Mouse (Mus musculus): ENCODE measurements at regions not wholly inside any gene's neighbourhood (a gene's known extent, or its start where the extent isn't known, plus 50 kb on each side); places are given as distances from the start of the nearest gene placed in this dataset.

DNA sequence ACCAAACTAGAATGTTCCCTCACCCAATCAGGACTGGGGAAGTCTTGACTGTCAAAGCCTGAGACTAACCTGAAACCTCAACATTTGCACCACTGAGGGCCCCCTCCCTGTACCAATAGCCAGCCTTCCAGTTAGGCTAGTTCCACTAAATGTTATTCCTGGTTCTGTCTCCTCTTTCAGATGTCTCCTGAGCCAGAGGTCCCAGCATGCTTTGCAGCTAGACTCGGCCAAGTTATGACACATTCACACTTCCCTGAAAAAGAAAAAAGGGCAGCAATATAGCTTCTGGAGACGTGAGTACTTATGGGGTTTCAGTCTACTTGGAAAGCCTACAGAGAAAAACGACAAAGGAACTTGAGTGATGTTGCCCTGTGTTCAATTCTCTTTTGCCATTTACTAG is 308.1 kb downstream of the Gm826 start:
- TF ChIP-seq CTCF (IDR thresholded peaks at IDR 0.05) (no peak), POLR2A (IDR thresholded peaks at IDR 0.05; ENCODE audit: insufficient read depth, low read depth, low read length) (no peak), EP300 (IDR thresholded peaks at IDR 0.05; ENCODE audit: insufficient read depth, low read depth, low read length) (no peak)

All from heart, adult 2 months (tissue).